Mouse (Mus musculus): ENCODE data around the gene Cmah.
"Not testable (repeated sequence)": the region's sequence is repeated elsewhere in the genome, so short reads cannot be mapped to it uniquely, and the experiment has no call there.

The Cmah gene

DNA sequence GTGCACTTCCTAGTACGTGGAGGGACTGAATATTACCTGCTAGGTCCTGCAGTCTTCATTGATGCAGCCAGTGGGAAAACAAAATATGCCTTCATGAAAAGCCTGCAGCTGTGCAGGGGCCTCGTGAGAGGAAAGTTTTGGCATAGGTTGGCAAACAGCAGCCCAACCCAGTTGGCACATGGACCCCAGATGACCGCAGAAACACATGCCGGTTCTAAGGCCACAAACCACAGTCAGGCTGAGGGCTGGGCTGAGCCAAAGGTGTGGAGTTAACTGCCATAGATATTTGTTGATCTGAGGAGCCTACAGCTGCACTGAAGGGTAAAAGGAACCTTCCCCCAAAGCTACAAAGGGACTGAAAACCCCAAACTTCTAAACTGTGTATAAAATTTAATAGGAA, 14.9 kb downstream of the Cmah start:
- DNase-seq = no peak

DNA sequence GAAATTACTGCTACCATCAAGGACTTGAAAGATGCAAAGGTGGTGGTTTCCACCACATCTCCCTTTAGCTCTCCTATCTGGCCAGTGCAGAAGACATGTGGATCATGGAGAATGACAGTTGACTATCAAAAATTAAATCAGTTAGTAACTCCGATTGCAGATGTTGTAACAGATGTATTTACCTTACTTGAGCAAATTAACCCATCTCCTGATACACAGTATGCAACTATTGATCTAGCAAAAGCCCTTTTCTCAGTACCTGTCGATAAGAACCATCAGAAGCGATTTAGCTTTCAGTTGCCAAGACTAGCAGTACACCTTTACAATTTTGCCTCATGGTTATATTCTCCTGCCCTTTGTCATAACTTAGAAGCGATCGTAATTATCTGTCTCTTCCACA, 25.8 kb downstream of the Cmah start:
- DNase-seq = no peak

DNA sequence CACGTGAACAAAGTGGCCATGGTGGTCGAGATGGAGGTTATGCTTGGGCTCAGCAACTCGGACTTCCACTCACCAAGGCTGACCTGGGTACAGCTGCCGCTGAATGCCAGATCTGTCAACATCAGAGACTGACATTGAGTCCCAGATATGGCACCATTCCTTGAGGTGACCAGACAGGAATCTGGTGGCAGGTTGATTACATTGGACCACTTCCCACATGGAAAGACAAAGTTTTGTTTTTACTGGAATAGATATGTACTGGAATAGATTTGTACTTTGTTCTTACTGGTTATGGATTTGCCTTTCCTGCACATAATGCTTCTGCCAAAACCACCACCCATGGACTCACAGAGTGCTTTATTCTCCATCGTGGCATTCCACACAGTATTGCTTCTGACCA, 27.5 kb downstream of the Cmah start:
- no peak for DNase-seq

DNA sequence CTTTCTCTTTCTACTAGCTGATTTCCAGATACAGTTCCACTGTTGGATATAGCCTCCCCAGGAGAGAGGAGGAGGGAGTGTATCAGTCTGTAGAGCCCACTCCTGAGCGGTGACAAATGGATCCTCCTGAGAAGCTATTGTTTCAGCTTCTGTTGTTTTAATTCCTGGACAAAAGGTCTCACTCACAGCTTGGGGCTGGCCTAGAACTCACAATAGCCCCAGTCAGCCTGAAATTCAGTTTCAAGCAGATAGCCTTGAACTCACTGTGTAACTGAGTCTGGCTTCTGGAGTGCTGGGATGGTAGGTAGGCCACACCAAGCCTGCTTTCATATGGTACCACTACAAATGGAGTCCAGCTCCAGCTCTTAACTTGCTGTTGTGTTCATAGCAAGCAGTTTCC, 32.0 kb downstream of the Cmah start:
- DNase-seq = no peak

DNA sequence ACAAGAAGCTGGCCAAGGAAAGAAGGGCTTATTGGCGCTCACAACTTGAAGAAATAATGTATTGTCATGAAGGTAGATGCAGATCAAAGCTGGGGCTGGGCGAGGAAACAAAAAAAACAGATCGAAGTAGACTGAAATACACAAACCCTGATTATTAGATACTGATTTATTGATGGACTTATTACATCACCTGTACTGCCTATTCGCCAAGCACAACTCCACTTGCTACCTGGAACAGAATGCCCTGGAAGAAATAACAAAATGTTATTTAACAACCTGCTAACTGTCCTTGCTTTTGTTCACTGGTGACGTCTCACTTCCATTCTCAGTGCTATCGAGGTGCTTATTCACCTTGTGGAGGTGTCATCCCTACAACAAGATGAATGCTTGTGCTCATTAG, 38.0 kb downstream of the Cmah start:
- no peak for DNase-seq

DNA sequence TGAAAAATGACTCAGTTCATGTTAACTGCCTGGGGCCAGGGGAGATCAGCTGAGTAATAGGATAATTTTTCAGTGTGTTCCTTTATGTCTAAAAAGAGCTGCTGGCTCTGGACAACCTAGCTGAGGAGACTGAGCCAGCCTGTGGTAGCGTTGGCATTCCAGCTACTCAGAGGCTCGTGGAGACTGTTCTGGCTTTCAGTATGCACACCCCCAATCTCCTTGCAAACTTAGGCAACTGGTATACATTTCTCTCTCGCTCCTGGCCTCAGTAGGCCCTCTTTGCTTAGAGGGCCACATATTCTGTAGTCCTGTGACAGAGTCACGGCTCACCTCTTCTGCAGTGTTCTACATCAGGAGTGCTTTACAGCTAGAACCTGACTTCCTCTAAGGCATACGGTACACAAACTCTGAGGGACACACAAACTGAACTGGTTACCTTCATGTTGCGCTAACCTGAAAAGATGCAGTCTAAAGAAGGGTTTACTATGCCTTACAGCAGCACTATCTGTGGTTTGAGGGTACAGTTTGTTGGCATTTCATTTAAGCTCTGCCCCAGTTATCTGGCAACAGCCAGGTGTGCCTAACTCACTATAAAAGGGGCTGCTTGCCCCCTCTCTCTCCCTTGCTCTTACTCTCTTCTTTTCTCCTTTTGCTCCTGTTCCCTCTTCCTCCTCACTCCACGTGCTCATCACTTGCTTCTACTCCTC, 45.8 kb downstream of the Cmah start:
- no peak for DNase-seq

DNA sequence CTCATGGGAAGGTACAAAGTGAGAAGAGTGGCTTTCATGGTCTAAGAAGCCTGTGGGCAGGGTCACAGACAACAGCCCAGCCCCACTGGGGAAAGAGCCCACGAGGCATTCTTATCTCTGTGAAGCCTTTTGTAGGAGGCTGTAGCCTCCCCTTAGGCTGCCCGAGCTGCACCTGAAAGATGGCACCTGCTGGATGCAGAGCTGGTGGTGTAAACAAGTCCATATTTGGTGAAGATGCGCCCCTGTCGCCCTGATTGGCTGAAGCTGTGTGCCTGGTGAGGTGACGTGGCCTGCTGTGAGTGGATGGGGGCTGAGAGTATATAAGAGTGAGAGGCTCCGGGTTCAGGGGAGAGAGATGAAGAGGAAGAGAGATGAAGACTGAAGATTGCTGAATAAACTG, 47.4 kb downstream of the Cmah start:
- DNase-seq = not testable (repeated sequence)

DNA sequence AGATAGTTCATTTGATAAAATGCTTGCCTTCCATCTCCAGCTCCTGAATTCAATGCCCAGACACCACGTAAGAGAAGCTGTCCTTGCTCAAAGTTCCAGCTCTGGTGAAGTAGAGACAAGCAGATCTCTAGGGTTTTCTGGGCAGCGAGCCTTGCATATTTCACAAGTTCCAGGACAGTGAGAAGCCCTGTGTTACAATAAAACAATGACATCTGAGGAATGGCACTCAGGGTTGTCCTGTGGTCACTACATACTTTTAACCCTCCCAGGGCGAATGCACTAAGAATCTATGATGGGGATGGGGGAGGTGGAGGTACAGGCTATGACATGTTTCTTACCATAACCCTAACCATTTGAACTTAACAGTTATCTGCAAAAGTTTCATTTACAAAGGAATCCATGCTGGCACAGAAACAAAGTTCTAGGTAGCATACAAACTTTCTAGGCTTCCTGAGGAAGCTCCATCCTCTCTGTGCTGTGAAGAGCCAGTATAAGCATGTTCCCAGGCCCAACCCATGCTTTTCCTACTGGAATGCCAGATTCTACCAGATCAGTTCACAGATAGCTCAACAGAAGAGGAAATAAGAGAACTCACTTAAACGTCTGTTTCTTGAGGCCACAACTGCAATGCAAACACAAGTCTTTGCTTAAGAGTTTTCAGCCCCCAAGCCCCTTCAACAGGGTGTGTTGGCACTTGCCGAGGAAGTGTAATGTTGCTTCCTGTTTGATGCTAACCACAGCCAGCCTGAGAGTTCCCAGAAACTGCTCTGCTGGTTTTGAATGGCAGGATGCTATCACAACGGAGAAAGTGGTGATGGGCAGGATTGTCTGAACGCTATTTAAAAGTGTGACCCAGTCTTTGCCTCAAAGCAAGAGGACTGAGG, 48.4 kb downstream of the Cmah start:
- DNase-seq = no peak

DNA sequence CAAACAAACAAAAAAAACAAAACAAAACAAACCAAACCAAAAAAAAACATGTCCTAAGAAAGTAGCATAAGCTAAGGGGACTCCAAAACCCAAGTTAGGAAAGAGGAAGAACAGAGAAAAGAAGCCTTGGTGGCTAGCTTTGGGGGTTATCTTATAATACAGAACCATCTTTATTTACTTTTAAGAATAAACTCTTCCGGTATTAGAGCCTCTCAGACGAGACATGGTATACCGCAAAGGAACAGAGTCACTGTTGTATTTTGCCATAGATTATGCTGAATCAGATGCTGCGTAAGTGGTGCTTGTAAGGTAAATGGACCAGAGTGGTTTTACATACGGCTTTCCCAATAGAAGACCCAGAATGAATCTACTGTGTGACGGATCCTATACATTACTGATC, 53.5 kb downstream of the Cmah start:
- DNase-seq = no peak

DNA sequence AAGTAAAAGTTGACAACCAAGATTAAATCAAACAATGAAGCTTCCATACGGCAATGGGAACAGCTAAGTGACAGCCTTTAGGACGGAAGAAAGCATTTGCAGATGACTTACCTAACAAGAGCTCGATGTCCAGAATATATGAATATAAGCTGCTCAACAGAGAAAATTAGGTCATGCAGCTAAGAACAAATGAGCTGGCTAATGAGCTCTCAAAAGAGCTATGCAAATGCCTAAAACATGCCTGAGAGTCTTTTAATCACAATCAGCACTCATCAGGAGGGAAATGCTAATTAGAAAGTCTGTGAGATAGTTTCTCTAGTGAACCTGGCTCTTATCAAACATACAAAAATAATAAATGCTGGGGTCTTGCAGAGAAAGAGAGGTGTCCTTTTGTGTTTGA, 56.7 kb downstream of the Cmah start:
- DNase-seq = no peak

DNA sequence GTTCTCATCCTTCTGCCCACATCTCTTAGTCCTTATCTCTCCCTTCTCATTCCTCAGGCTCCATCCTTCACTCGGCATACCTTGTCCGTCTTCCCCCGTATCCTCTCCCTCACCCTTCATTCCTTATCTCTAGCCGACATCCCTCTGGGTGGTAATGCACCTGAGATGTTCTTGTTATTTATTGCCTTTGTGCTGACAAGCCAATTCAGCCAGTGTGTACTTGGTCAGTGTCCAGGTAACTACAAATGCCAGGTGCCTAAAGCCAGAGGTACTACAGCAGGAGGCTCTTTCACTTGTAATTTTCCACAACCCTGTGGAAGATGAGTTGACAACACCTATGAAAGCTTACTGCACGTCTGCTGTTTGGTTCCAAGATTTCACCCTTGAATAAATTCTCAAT, 64.7 kb downstream of the Cmah start:
- no peak for DNase-seq

DNA sequence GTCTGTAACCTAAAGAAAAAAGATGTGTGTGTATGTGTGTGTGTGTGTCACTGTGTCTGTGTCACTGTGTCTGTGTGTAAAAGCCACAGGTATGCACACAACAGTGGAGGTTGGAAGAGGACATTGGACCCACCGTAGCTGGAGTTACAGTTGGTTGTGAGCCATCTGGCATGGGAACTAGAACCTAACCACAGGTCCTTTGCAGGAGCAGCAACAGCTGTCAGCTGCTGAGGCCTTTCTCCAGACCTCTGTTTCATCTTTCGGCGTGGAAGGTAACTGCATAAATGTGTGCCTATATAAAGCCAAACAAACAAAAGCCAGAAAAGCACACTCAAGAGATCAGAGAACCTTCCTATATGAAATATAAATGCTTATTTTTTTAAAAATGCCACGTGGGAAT, 65.5 kb downstream of the Cmah start:
- DNase-seq = no peak

DNA sequence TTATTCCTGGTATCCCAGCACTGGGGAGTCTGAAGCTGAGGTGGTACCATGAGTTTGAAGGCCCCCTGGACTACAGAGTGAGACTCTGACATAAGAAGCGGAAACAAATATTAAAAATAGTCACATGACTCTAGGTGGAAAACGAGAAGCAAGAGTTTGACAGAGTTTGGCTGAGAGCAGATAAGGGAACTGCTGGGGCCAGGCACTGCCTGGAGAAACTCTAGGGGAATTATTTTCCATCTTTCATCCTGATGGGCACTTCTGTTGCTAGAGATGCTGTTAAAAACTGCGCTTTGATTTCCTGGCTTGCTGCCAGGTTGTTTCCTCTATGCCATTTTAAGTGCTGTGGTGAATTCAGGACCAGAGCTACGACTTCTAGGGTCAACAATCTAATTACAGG, 65.9 kb downstream of the Cmah start:
- DNase-seq = no peak

DNA sequence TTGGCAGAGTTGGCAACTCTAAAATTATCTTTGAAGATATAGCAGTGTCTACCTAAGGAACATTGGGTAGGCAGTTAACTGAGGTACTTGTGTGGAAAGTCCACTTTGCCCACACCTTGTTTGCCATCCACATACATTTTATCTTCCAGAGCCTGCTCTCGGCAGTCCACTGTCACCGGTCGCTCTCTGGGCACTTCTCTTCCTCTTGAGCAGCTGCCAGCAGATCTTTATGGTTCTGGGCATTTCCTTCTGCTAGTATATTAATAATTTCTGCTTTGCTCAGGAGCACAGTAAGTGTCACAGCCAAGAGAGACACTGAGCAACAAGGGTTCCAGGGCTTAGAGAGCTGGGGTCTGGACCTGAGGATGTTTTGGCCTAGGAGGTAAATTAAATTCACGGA, 68.6 kb downstream of the Cmah start:
- no peak for DNase-seq

DNA sequence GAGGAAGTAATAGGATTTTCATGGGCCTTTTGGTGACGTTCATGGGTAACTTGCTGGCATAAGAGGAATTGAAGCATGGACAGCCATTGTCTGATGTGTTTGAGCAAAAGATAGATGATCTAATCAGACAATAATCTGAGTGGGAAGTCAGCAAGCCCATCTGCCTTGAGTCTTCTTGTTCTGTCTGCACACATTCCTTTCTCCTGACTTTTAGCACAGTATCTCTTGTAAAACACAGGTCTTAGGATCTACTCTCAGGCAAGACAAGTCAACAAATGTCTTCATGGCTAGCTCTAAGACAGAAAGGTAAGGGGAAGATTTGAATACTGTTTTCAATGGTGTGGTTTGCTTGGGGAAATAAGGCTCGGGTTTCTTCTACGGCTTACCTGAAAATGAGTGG, 70.0 kb downstream of the Cmah start:
- no peak for DNase-seq

DNA sequence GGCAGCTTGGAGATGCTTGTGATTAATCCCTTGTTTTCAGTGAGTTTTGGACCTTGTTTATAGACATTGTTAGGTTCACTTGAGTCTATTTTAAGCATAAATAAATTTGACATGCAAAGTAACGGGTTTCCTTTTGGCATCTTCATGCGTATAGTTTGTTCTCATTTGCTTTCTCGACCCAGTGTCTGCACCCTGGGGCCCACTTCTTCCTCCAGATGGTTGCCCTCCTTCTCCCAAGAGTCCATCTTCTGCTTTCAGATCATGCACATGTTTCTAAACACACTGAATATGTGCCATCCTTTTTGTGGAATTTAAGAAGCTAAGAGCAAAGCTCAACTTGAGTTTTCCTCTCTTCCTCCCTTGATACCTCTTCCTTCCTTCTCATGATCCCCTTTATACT, 71.3 kb downstream of the Cmah start:
- DNase-seq = no peak

DNA sequence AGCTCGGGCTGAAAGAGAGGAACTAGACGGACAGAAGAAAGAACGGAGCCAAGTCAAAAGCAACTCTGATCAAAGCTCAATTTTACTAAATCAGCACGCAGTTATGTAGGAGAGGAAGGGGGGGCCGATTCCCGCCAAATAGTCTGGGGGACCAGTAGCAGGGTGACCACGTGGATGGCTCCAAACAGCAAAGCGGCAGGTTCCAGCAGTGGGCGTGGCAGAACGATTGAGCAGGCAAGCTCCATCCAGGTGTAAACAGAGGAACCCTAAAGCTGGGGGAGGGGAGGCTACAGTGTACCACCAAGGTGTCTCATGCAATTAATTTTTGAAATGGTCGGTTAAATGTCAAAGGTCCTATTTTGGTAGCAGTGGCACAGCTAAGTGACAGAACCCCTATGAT, 74.6 kb downstream of the Cmah start:
- DNase-seq = not testable (repeated sequence)

DNA sequence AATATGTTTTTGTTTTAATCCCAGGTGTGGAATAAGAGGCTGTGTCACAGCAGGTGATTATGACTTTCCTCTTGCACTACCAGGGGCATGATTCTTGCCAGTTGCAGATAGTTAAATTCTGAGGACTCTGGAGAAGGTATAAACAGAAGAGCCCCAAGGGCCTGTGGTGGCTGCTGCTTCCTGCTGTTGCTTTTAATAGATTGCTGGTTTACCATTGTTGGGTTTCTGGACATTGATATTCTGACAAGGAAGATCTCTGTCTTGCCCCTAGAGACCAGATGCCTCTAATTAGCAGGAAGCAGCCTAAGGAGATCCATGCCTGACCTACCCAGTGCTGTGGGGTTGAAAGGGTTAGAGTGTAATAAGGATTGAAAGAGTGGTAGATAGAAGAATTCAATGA, 75.8 kb downstream of the Cmah start:
- DNase-seq = no peak

DNA sequence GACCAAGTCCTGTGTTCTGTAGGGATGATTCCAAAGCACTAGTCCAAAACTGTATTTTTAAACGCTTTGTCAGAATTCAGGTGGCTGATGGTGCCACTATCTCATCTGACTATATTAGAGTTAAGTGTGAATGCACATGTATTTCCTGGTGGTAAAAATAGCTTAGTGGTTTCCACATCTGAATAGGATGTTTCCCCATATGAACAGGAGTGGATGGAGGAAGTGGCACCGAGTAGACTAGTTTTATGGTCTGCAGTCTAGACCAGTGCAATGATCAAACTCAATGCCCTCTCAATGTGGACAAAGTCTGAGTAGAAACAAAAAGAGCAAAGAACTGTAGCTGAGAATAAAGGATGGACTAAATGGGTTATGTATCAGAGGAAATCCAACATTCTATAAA, 79.6 kb downstream of the Cmah start:
- DNase-seq = no peak

DNA sequence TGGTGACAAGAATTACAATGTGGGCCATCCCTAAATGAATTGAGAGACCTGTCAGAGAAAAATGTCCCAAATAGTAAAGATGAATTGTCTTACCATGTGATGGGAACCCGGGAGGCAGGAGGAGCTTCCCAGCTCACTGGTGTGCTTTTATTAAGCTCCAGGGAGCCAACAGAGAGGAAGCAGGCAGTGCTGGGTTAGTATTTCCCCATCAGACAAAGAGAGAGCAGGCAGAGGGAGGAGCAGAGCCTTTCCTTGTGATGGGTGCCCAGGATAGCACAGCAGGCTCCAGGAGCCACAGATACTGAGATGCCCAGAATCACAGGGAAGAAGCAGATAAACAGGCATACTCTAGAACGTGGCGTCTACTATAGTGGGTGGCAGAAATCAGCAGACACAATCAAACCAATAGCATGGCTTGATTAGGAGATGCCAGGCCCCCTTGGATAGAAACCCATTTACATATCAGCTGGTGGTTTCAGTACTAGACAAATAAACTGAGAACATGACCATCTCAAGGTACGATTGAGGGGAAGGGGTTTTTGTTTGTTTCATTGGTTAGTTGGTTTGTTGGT, 87.5 kb downstream of the Cmah start:
- DNase-seq = no peak

DNA sequence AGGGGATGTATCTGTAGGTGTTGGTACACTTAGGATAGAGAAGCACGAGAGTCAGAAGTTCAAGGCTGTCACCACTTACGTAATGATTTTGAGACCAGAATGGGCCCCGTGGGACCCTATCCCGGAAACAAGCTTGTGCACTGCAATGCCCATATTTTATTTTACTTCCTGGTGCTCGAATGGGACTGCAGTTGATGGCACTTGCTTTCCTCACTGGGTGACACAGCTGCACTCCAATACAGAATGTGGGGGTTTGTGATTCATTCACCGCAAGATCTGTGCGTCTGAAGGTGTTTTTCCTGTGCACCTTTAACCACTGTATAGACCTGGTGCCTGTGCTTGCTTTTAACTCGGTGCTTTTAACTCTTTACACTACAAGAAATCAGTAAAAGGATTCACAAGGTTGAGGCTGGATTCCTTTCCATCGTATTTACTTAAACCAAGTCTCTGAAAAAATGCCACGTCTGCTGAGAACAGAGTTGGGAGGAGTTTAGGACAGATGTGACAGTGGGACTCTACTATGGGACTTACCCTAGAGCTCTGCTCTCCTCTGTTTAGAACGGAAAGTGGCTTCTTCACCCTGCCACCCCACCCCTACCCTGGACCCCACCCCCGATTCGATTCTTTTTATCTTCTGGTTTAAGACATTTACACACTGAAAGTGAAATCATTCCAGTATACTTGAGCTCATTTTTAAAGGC, 88.5 kb downstream of the Cmah start:
- DNase-seq = no peak

DNA sequence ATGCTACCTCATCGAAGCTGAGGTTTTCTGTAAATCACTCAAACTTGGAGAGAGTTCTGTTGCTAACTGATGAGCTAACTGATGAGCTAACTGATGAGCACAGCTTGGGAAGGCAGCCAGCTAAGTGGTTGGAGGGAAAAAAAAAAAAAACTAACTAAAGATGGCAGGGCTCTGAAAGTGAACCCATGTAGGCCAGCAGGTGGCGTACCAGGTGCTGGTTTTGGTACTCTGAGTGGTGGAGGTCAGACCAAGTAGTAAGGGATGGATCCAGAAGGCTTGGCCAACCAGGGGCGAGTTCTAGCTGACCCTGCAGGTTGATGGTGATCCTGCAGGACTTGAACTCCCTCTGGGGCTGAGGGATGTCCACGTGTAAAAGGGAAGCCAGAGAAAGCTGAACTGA, 89.2 kb downstream of the Cmah start:
- DNase-seq = no peak

DNA sequence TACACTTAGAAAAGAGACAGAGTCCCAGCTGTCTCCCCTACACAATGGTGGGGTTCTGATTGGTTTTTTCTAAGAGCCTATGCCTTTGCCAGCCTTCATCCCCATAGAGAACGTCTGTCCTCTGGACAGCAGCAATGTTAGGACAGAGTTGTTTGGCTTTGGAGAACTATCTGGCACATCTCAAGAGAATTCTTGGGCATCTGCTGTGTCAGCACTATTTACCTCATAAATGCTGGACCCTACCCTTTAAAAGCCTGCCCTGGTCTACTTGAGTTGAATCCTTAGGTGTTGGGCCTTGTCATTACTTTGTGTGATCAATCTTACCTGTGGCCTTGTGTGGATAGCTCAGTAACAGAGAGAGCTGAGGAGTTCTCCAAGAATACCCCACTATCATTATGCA, 90.8 kb downstream of the Cmah start:
- no peak for DNase-seq

DNA sequence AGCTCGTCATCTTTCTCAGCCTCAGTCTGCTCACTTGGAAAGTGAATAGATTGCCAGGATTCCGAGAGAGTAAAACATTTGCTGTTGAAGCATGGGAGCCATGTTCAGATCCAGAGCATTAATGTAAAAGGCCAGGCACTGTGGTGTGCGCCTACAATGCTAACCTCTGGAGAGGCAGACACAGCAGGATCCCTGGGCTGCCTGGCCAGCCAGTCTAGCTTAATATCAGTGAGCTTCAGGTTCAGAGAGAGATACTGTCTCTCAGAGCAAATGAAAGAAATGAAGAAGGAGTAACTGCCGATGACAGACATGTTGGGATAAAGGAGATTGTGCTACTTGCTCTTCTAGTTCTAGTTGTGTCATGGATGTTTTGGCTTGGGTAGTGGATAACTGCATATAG, 91.6 kb downstream of the Cmah start:
- DNase-seq = no peak
